Mouse (Mus musculus) hindbrain, embryonic 10.5 days (tissue): ENCODE data around the gene Gm17416. TPM values are rescaled to one million over a fixed set of nuclear protein-coding genes. Genes with fewer than 3 reads are reported as not detected.
A peak's percentile ranks its signal among the peaks of the same experiment; 100 is the strongest.

Experiments
- DNase-seq: peaks from one replicate; pipeline ENCODE4 v3.0.0-alpha.2; 2017; ENCODE audit warnings: low spot score
- H3K27ac ChIP-seq: fragments of 300-500 bp; sonication (generic); 2 replicates; pipeline ENCODE4 v1.5.1; 2016; ENCODE audit warnings: mild to moderate bottlenecking, moderate library complexity
- H3K27me3 ChIP-seq: fragments of 300-500 bp; sonication (generic); 2 replicates; pipeline ENCODE4 v1.6.1; 2016; ENCODE audit warnings: mild to moderate bottlenecking; ENCODE audit not compliant: poor library complexity, insufficient read depth, severe bottlenecking
- H3K36me3 ChIP-seq: fragments of 300-500 bp; sonication (generic); 2 replicates; pipeline ENCODE4 v1.6.1; 2016; ENCODE audit warnings: mild to moderate bottlenecking, moderate library complexity
- H3K4me1 ChIP-seq: fragments of 300-500 bp; sonication (generic); replicated peaks from 2 replicates; pipeline ENCODE4 v1.6.1; 2016; ENCODE audit warnings: mild to moderate bottlenecking
- H3K4me3 ChIP-seq: fragments of 300-500 bp; sonication (generic); 2 replicates; pipeline ENCODE4 v1.5.1; 2016; ENCODE audit warnings: mild to moderate bottlenecking, moderate library complexity
- H3K9me3 ChIP-seq: fragments of 300-500 bp; sonication (generic); 2 replicates; pipeline ENCODE4 v1.6.1; 2016; ENCODE audit warnings: mild to moderate bottlenecking, moderate library complexity
- WGBS: fragments of 180-500 bp; shearing (Covaris S2); methylation state at CpG from one replicate; pipeline ENCODE4 v1.1.7; 2016; 5-methylcytosine and 5-hydroxymethylcytosine counted together
- polyA plus RNA-seq: library from polyadenylated mRNA; unstranded; fragments of >200 nt; fragmentation: Nextera tagmentation; extraction: Ambion mirVana; gene quantifications from 2 replicates; pipeline ENCODE4 v1.2.1, GENCODE M21; 2016

The Gm17416 gene
- polyA plus RNA-seq, 1 experiment from 2014 or later: not detected

- 89% methylated on average over 8 of the region's 8 CpGs for WGBS
- Histone ChIP-seq H3K9me3 (no peaks in the 10 kb centered on the region), H3K27me3 (no peaks in the 10 kb centered on the region), H3K4me3 (no peak overlapping the region), H3K27ac (no peak overlapping the region), H3K4me1 (no peaks in the 10 kb centered on the region; the same call in 1 of the 2 replicates), H3K36me3 (no peaks in the 10 kb centered on the region)
- no peak for DNase-seq
These were observed 4.3 kb downstream of the Gm17416 start for GRCm38 (mm10) chr2:152573484-152573883.

GRCm38 (mm10) chr2:152580107-152580506 is 11.0 kb downstream of the Gm17416 start, which contains the start of gene Defb19:
Defb19 (minus strand) TSS chr2:152580312.
- Histone ChIP-seq H3K27ac (no peak within 1 kb of the TSS), H3K27me3 (no peaks in the 10 kb centered on the region), H3K4me3 (no peak within 1 kb of the TSS), H3K4me1 (peaks cover 2% of the 10 kb centered on the region; the same call in 1 of the 2 replicates), H3K36me3 (no peaks in the 10 kb centered on the region), H3K9me3 (no peaks in the 10 kb centered on the region)
- no peak for DNase-seq
- 72% methylated on average over 7 of the region's 7 CpGs for WGBS

- H3K4me1 ChIP-seq: peaks cover 2% of the 10 kb centered on the region; the same call in 1 of the 2 replicates
- no peaks in the 10 kb centered on the region for H3K9me3 ChIP-seq
- no peak overlapping the region for H3K4me3 ChIP-seq
- no peak overlapping the region for H3K27ac ChIP-seq
- 91% methylated on average over 11 of the region's 11 CpGs for WGBS
- H3K27me3 ChIP-seq: no peaks in the 10 kb centered on the region
- no peaks in the 10 kb centered on the region for H3K36me3 ChIP-seq
- no peak for DNase-seq
These were observed 11.5 kb downstream of the Gm17416 start for GRCm38 (mm10) chr2:152580612-152581011.

DNA sequence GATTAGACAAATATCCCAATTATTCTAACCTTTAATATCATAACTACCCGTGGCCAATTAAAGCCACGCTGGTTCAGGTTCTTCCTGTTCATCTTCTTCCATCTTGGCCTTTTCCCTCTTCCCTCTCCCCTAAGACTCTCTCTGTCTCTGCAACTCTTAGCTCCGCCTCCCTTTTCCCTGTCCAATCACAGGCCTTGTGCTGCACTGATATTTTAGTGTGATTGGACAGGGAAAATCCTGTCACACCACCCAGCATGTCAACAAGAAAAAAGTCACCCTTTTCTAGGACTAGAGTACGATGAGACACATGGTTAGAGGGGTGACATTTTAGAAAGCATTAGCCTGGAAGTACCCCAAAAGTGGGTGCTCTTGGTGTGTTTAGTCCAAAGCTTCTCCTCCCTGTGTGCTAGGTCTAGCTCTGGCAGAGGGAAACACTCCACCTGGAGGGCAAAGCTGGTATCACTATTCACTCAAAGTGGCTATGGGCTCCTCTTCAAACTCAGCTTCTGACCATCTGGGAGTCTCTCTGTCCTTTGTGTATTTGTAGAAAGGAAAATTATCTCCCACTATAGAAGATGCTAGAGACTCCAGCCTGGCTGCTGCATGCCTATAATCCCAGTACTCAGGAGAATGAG is 17.9 kb downstream of the Gm17416 start:
- Histone ChIP-seq H3K4me3 (no peak overlapping the region), H3K4me1 (no peaks in the 10 kb centered on the region), H3K9me3 (no peaks in the 10 kb centered on the region), H3K36me3 (no peaks in the 10 kb centered on the region), H3K27ac (no peak overlapping the region), H3K27me3 (no peaks in the 10 kb centered on the region)
- DNase-seq: peak; percentile 18
- WGBS: 78% methylated on average over 4 of the region's 4 CpGs

DNA sequence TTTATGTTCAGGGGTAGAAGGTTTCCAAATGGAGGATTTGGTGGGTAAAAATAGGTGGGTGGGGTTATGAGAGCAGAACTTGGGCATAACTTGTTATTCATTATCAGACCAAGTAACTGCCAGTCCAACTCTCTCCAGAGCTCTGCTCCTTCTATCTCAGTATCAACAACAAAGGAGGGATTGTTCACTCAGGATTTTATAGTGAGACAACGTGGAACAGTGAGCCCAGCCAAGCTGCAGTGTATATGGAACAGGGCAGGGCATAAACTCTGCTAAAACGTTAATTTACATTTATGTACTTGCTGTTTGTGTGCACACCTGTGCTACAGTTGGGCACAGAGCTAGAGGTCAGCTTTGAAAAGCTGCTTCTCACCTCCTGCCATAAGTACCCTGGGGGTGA is 19.3 kb downstream of the Gm17416 start:
- no peaks in the 10 kb centered on the region for H3K4me1 ChIP-seq
- no peaks in the 10 kb centered on the region for H3K36me3 ChIP-seq
- no peak overlapping the region for H3K27ac ChIP-seq
- no peaks in the 10 kb centered on the region for H3K9me3 ChIP-seq
- WGBS: 61% methylated on average over 2 of the region's 2 CpGs
- no peak for DNase-seq
- no peaks in the 10 kb centered on the region for H3K27me3 ChIP-seq
- no peak overlapping the region for H3K4me3 ChIP-seq

GRCm38 (mm10) chr2:152589021-152589420 is 19.9 kb downstream of the Gm17416 start:
- no peak for DNase-seq
- Histone ChIP-seq H3K36me3 (no peaks in the 10 kb centered on the region), H3K27me3 (no peaks in the 10 kb centered on the region), H3K4me1 (no peaks in the 10 kb centered on the region), H3K27ac (no peak overlapping the region), H3K4me3 (no peak overlapping the region), H3K9me3 (no peaks in the 10 kb centered on the region)
- 49% methylated on average over 6 of the region's 6 CpGs for WGBS

- Histone ChIP-seq H3K27me3 (no peaks in the 10 kb centered on the region), H3K9me3 (no peaks in the 10 kb centered on the region), H3K27ac (no peak within 1 kb of the TSS), H3K4me3 (no peak within 1 kb of the TSS), H3K4me1 (no peaks in the 10 kb centered on the region), H3K36me3 (no peaks in the 10 kb centered on the region)
- DNase-seq: no peak
- 71% methylated on average over 7 of the region's 7 CpGs for WGBS
These were observed 30.2 kb downstream of the Gm17416 start, which contains the start of gene Defb45 for GRCm38 (mm10) chr2:152599299-152599698. Defb45 (minus strand) TSS chr2:152599399.

DNA sequence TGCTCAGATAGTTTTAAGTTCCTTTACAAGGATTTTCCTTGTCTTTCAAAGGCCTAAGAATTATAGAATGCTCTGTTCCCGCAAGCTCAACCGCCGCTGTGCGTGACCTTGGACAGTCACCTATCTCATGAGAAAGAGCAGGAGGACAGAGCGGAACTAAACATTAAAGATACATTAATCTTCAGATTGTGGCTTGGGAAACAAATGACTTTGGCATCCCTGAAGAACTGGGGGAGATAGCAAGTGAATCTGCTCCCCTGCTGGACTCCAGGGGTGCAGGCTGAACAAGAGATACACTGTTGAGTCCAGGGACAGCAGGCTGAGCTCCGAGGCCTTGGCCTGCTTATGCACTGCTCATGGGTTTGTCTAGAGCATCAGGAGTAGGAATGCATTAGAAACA is 30.9 kb downstream of the Gm17416 start:
- no peaks in the 10 kb centered on the region for H3K4me1 ChIP-seq
- no peaks in the 10 kb centered on the region for H3K27me3 ChIP-seq
- no peak overlapping the region for H3K4me3 ChIP-seq
- H3K27ac ChIP-seq: no peak overlapping the region
- no peaks in the 10 kb centered on the region for H3K36me3 ChIP-seq
- WGBS: 90% methylated on average over 6 of the region's 6 CpGs
- H3K9me3 ChIP-seq: no peaks in the 10 kb centered on the region
- no peak for DNase-seq

- 75% methylated on average over 4 of the region's 4 CpGs for WGBS
- Histone ChIP-seq H3K9me3 (no peaks in the 10 kb centered on the region), H3K36me3 (no peaks in the 10 kb centered on the region), H3K4me3 (no peak overlapping the region), H3K27me3 (no peaks in the 10 kb centered on the region), H3K4me1 (no peaks in the 10 kb centered on the region), H3K27ac (no peak overlapping the region)
- DNase-seq: no peak
These were observed 32.3 kb downstream of the Gm17416 start for GRCm38 (mm10) chr2:152601275-152601960.

GRCm38 (mm10) chr2:152604057-152604456 is 34.9 kb downstream of the Gm17416 start, which contains the start of gene Defb36:
Defb36 (plus strand) TSS chr2:152604327.
- no peaks in the 10 kb centered on the region for H3K36me3 ChIP-seq
- H3K4me1 ChIP-seq: no peaks in the 10 kb centered on the region
- peak; percentile 26 for DNase-seq
- no peak within 1 kb of the TSS for H3K27ac ChIP-seq
- WGBS: 85% methylated on average over 15 of the region's 15 CpGs
- no peaks in the 10 kb centered on the region for H3K27me3 ChIP-seq
- H3K9me3 ChIP-seq: 0 out of 2 replicates have a peak, but pooled peaks cover 3% of the 10 kb centered on the region
- H3K4me3 ChIP-seq: no peak within 1 kb of the TSS

GRCm38 (mm10) chr2:152607746-152608145 is 38.6 kb downstream of the Gm17416 start:
- Histone ChIP-seq H3K4me1 (peaks cover 10% of the 10 kb centered on the region), H3K27me3 (no peaks in the 10 kb centered on the region), H3K9me3 (0 out of 2 replicates have a peak, but pooled peaks cover 3% of the 10 kb centered on the region), H3K36me3 (no peaks in the 10 kb centered on the region), H3K4me3 (no peak overlapping the region), H3K27ac (no peak overlapping the region)
- no peak for DNase-seq
- 77% methylated on average over 6 of the region's 6 CpGs for WGBS

GRCm38 (mm10) chr2:152608719-152609118 is 39.6 kb downstream of the Gm17416 start:
- no peak overlapping the region for H3K4me3 ChIP-seq
- no peaks in the 10 kb centered on the region for H3K36me3 ChIP-seq
- no peaks in the 10 kb centered on the region for H3K27me3 ChIP-seq
- H3K27ac ChIP-seq: no peak overlapping the region
- H3K4me1 ChIP-seq: peaks cover 10% of the 10 kb centered on the region
- H3K9me3 ChIP-seq: 0 out of 2 replicates have a peak, but pooled peaks cover 3% of the 10 kb centered on the region
- no peak for DNase-seq
- WGBS: 100% methylated on average over 1 of the region's 1 CpGs

- H3K27me3 ChIP-seq: no peaks in the 10 kb centered on the region
- 34% methylated on average over 7 of the region's 8 CpGs for WGBS
- no peak overlapping the region for H3K4me3 ChIP-seq
- H3K9me3 ChIP-seq: 0 out of 2 replicates have a peak, but pooled peaks cover 3% of the 10 kb centered on the region
- no peaks in the 10 kb centered on the region for H3K36me3 ChIP-seq
- peak; percentile 24 for DNase-seq
- no peak overlapping the region for H3K27ac ChIP-seq
- H3K4me1 ChIP-seq: peaks cover 10% of the 10 kb centered on the region
These were observed 43.1 kb downstream of the Gm17416 start for GRCm38 (mm10) chr2:152612193-152612592.
